Mouse (Mus musculus): ENCODE measurements at regions not wholly inside any gene's neighbourhood (a gene's known extent, or its start where the extent isn't known, plus 50 kb on each side); places are given as distances from the start of the nearest gene placed in this dataset.
"Not testable (repeated sequence)": the region's sequence is repeated elsewhere in the genome, so short reads cannot be mapped to it uniquely, and the experiment has no call there.

- no peaks in the 10 kb centered on the region for H3K9me3 ChIP-seq (ENCODE audit: control insufficient read depth, low read length)
- H3K27me3 ChIP-seq (replicated peaks; ENCODE audit: control insufficient read depth, insufficient read depth, low read length) = no peaks in the 10 kb centered on the region
- no peak overlapping the region for H3K27ac ChIP-seq (ENCODE audit: low read depth, low read length)
- H3K4me1 ChIP-seq (ENCODE audit: control insufficient read depth, insufficient read depth, low read depth, low read length) = no peaks in the 10 kb centered on the region
- ATAC-seq = no peak
- no peak overlapping the region for H3K9ac ChIP-seq (ENCODE audit: low read depth, low read length)
- no peak overlapping the region for H3K4me3 ChIP-seq (ENCODE audit: low read length)
- no peak overlapping the region for H3K4me2 ChIP-seq (ENCODE audit: low read length)
- WGBS = 85% methylated on average over 1 of the region's 1 CpGs
- H3K36me3 ChIP-seq (ENCODE audit: control insufficient read depth, insufficient read depth, low read length) = no peaks in the 10 kb centered on the region
Measured at GRCm38 (mm10) chrX:94857501-94857900, 133.1 kb downstream of the Zxdb start.

- Histone ChIP-seq H3K36me3 (ENCODE audit: control insufficient read depth, insufficient read depth, low read length) (no peaks in the 10 kb centered on the region), H3K9ac (ENCODE audit: low read depth, low read length) (no peak overlapping the region), H3K4me3 (ENCODE audit: low read length) (no peak overlapping the region), H3K4me1 (ENCODE audit: control insufficient read depth, insufficient read depth, low read depth, low read length) (no peaks in the 10 kb centered on the region), H3K9me3 (ENCODE audit: control insufficient read depth, low read length) (no peaks in the 10 kb centered on the region), H3K27ac (ENCODE audit: low read depth, low read length) (no peak overlapping the region), H3K27me3 (replicated peaks; ENCODE audit: control insufficient read depth, insufficient read depth, low read length) (no peaks in the 10 kb centered on the region), H3K4me2 (ENCODE audit: low read length) (no peak overlapping the region)
- 64% methylated on average over 4 of the region's 4 CpGs for WGBS
- no peak for ATAC-seq
Measured at GRCm38 (mm10) chrX:94857954-94858353, 133.6 kb downstream of the Zxdb start.

GRCm38 (mm10) chrX:94863123-94863522, 138.8 kb downstream of the Zxdb start:
- H3K9ac ChIP-seq (ENCODE audit: low read depth, low read length) = no peak overlapping the region
- H3K36me3 ChIP-seq (ENCODE audit: control insufficient read depth, insufficient read depth, low read length) = no peaks in the 10 kb centered on the region
- no peak overlapping the region for H3K27ac ChIP-seq (ENCODE audit: low read depth, low read length)
- ATAC-seq = no peak
- H3K9me3 ChIP-seq (ENCODE audit: control insufficient read depth, low read length) = no peaks in the 10 kb centered on the region
- WGBS = 82% methylated on average over 1 of the region's 1 CpGs
- no peak overlapping the region for H3K4me3 ChIP-seq (ENCODE audit: low read length)
- H3K27me3 ChIP-seq (replicated peaks; ENCODE audit: control insufficient read depth, insufficient read depth, low read length) = no peaks in the 10 kb centered on the region
- no peaks in the 10 kb centered on the region for H3K4me1 ChIP-seq (ENCODE audit: control insufficient read depth, insufficient read depth, low read depth, low read length)
- no peak overlapping the region for H3K4me2 ChIP-seq (ENCODE audit: low read length)

- peak overlapping the region; percentile 43; the same call in 1 of the 2 replicates for H3K9ac ChIP-seq (ENCODE audit: low read depth, low read length)
- peak overlapping the region; percentile 59 for H3K4me2 ChIP-seq (ENCODE audit: low read length)
- no peaks in the 10 kb centered on the region for H3K4me1 ChIP-seq (ENCODE audit: control insufficient read depth, insufficient read depth, low read depth, low read length)
- peak; percentile 100 for ATAC-seq
- peak overlapping the region; percentile 35 for H3K4me3 ChIP-seq (ENCODE audit: low read length)
- H3K27me3 ChIP-seq (replicated peaks; ENCODE audit: control insufficient read depth, insufficient read depth, low read length) = no peaks in the 10 kb centered on the region
- no peak overlapping the region for H3K27ac ChIP-seq (ENCODE audit: low read depth, low read length)
- H3K36me3 ChIP-seq (ENCODE audit: control insufficient read depth, insufficient read depth, low read length) = no peaks in the 10 kb centered on the region
- 15% methylated on average over 14 of the region's 18 CpGs for WGBS
- no peaks in the 10 kb centered on the region for H3K9me3 ChIP-seq (ENCODE audit: control insufficient read depth, low read length)
Measured at GRCm38 (mm10) chrX:94865531-94866502, 141.4 kb downstream of the Zxdb start.

- H3K4me3 ChIP-seq (ENCODE audit: low read length); H3K4me1 ChIP-seq (ENCODE audit: control insufficient read depth, insufficient read depth, low read depth, low read length); H3K9me3 ChIP-seq (ENCODE audit: control insufficient read depth, low read length); H3K27me3 ChIP-seq (replicated peaks; ENCODE audit: control insufficient read depth, insufficient read depth, low read length); H3K4me2 ChIP-seq (ENCODE audit: low read length); H3K27ac ChIP-seq (ENCODE audit: low read depth, low read length); H3K36me3 ChIP-seq (ENCODE audit: control insufficient read depth, insufficient read depth, low read length); ATAC-seq; H3K9ac ChIP-seq (ENCODE audit: low read depth, low read length): not testable (repeated sequence)
- 93% methylated on average over 2 of the region's 2 CpGs for WGBS
Measured at GRCm38 (mm10) chrX:94883547-94883946, 142.9 kb downstream of the Spin4 start.

Data from hindbrain, embryonic 16.5 days (tissue).